Mouse (Mus musculus) liver (tissue): ENCODE measurements around the gene Unc13b.

Source experiments
- DNase-seq: peaks from one replicate; pipeline ENCODE4 v3.0.0-alpha.2; 2020; ENCODE audit warnings: mixed read lengths

Unc13b gene

GRCm38 (mm10) chr4:43236898-43237297 lies 178.1 kb downstream of the Unc13b start:
- DNase-seq: no peak

- no peak for DNase-seq
These were observed 182.0 kb downstream of the Unc13b start for GRCm38 (mm10) chr4:43240716-43241115.

- no peak for DNase-seq
These were observed 185.3 kb downstream of the Unc13b start for GRCm38 (mm10) chr4:43244022-43244421.

- no peak for DNase-seq
These were observed 187.0 kb downstream of the Unc13b start for GRCm38 (mm10) chr4:43245776-43246175.

GRCm38 (mm10) chr4:43248026-43248425 lies 189.3 kb downstream of the Unc13b start:
- no peak for DNase-seq

- DNase-seq: no peak
These were observed 190.2 kb downstream of the Unc13b start for GRCm38 (mm10) chr4:43248909-43249308.

GRCm38 (mm10) chr4:43251269-43251668 lies 192.5 kb downstream of the Unc13b start:
- no peak for DNase-seq

GRCm38 (mm10) chr4:43257040-43257439 lies 198.3 kb downstream of the Unc13b start:
- no peak for DNase-seq

GRCm38 (mm10) chr4:43258556-43258955 lies 199.8 kb downstream of the Unc13b start:
- DNase-seq: no peak

- no peak for DNase-seq
These were observed 200.7 kb downstream of the Unc13b start for GRCm38 (mm10) chr4:43259435-43259834.

GRCm38 (mm10) chr4:43260096-43260495 lies 201.3 kb downstream of the Unc13b start:
- peak; percentile 8 for DNase-seq

- no peak for DNase-seq
These were observed 204.1 kb downstream of the Unc13b start for GRCm38 (mm10) chr4:43262821-43263220.

GRCm38 (mm10) chr4:43266146-43266545 lies 207.4 kb downstream of the Unc13b start:
- no peak for DNase-seq

GRCm38 (mm10) chr4:43266623-43267322 lies 208.0 kb downstream of the Unc13b start, which contains the start of gene Atp8b5:
TSS of gene Atp8b5 (plus strand) at chr4:43267159.
- peak; percentile 79 for DNase-seq

GRCm38 (mm10) chr4:43267323-43267658 lies 208.5 kb downstream of the Unc13b start:
- no peak for DNase-seq

GRCm38 (mm10) chr4:43285476-43285875 lies 226.7 kb downstream of the Unc13b start:
- DNase-seq: no peak

GRCm38 (mm10) chr4:43287305-43287704 lies 228.6 kb downstream of the Unc13b start:
- no peak for DNase-seq

- peak; percentile 7 for DNase-seq
These were observed 235.2 kb downstream of the Unc13b start for GRCm38 (mm10) chr4:43294001-43294400.

- DNase-seq: no peak
These were observed 251.1 kb downstream of the Unc13b start for GRCm38 (mm10) chr4:43309696-43310338.
